Mouse (Mus musculus) MEL (cell line): Measurements from ENCODE around the gene Gpr89. TPM values are rescaled to one million over a fixed set of nuclear protein-coding genes. Genes with fewer than 3 reads are reported as not detected.

Source experiments
- DNase-seq: peaks from one replicate; pipeline ENCODE4 v3.0.0; 2011; ENCODE audit warnings: low read depth, low spot score
- H3K27ac ChIP-seq: 2 replicates; pipeline ENCODE4 v1.5.1; 2012; ENCODE audit warnings: low read depth, mild to moderate bottlenecking, control low read depth, low read length, moderate library complexity; ENCODE audit not compliant: control insufficient read depth
- H3K27me3 ChIP-seq, 2 experiments: fragments of 150-350 bp in 1 of 2; sonication (generic) in 1 of 2; 2 replicates each; pipeline ENCODE4 v1.6.1; 2012; ENCODE audit warnings: low read length in 2 of 2, mild to moderate bottlenecking in 2 of 2, improper control_type of control experiment in 1 of 2, moderate library complexity in 1 of 2; ENCODE audit not compliant: insufficient read depth in 2 of 2, control insufficient read depth in 1 of 2
- H3K36me3 ChIP-seq, 2 experiments: 2 replicates each; pipeline ENCODE4 v1.6.1; 2012 to 2014; ENCODE audit warnings: low read length in 2 of 2, improper control_type of control experiment in 1 of 2, inconsistent platforms in 1 of 2, mild to moderate bottlenecking in 1 of 2; ENCODE audit not compliant: insufficient read depth in 2 of 2, control insufficient read depth in 1 of 2
- H3K4me1 ChIP-seq, 2 experiments: fragments of 150-350 bp in 1 of 2; sonication (generic) in 1 of 2; 2 replicates each; pipeline ENCODE4 v1.6.1; 2012; ENCODE audit warnings: low read length in 2 of 2, improper control_type of control experiment in 1 of 2, mild to moderate bottlenecking in 1 of 2; ENCODE audit not compliant: insufficient read depth in 2 of 2, control insufficient read depth in 1 of 2
- H3K4me3 ChIP-seq, 2 experiments: fragments of 150-350 bp in 1 of 2; sonication (generic) in 1 of 2; 2 replicates each; pipeline ENCODE4 v1.5.1; 2012; ENCODE audit warnings: low read depth in 2 of 2, low read length in 2 of 2, mild to moderate bottlenecking in 2 of 2, moderate library complexity in 2 of 2, control low read depth in 1 of 2, improper control_type of control experiment in 1 of 2; ENCODE audit not compliant: control insufficient read depth in 1 of 2, insufficient read depth in 1 of 2
- H3K79me2 ChIP-seq: 2 replicates; pipeline ENCODE4 v1.6.1; 2012; ENCODE audit warnings: mild to moderate bottlenecking, low read length, moderate library complexity; ENCODE audit not compliant: control insufficient read depth, poor library complexity, insufficient read depth
- H3K9ac ChIP-seq: 2 replicates; pipeline ENCODE4 v1.6.1; 2012; ENCODE audit warnings: low read depth, mild to moderate bottlenecking, control low read depth, low read length, moderate library complexity; ENCODE audit not compliant: control insufficient read depth, poor library complexity, severe bottlenecking
- H3K9me3 ChIP-seq: fragments of 150-350 bp; sonication (generic); replicated peaks from 2 replicates; pipeline ENCODE4 v1.6.1; 2012; ENCODE audit warnings: mild to moderate bottlenecking, low read length, improper control_type of control experiment, moderate library complexity; ENCODE audit not compliant: insufficient read depth
- BHLHE40 ChIP-seq: IDR thresholded peaks from 2 replicates; pipeline ENCODE4 v1.6.1; 2012; ENCODE audit warnings: low read depth, mild to moderate bottlenecking, inconsistent platforms, low read length, improper control_type of control experiment, borderline replicate concordance
- CHD2 ChIP-seq: IDR thresholded peaks from 2 replicates; pipeline ENCODE4 v1.6.1; 2011; ENCODE audit warnings: low read length, improper control_type of control experiment
- CTCF ChIP-seq, 3 experiments: IDR thresholded peaks in 2 of 3; conservative IDR thresholded peaks in 1 of 3; 2 replicates each; pipeline ENCODE4 v1.5.1; 2011 to 2012; ENCODE audit warnings: low read length in 3 of 3, low read depth in 2 of 3, mild to moderate bottlenecking in 2 of 3, improper control_type of control experiment in 1 of 3, inconsistent platforms in 1 of 3, mixed read lengths in 1 of 3, moderate library complexity in 1 of 3; ENCODE audit not compliant: control insufficient read depth in 1 of 3, insufficient read depth in 1 of 3, poor library complexity in 1 of 3, severe bottlenecking in 1 of 3
- ELF1 ChIP-seq: IDR thresholded peaks from 2 replicates; pipeline ENCODE4 v1.6.1; 2014; ENCODE audit warnings: low read depth, mild to moderate bottlenecking, inconsistent platforms, low read length, improper control_type of control experiment, moderate library complexity
- GABPA ChIP-seq: IDR thresholded peaks from 2 replicates; pipeline ENCODE4 v1.6.1; 2012; ENCODE audit warnings: low read depth, mild to moderate bottlenecking, inconsistent platforms, low read length, improper control_type of control experiment, moderate library complexity
- GATA1 ChIP-seq: IDR thresholded peaks from 2 replicates; pipeline ENCODE4 v1.6.1; 2011; ENCODE audit warnings: low read depth, low read length, improper control_type of control experiment
- HCFC1 ChIP-seq: IDR thresholded peaks from 2 replicates; pipeline ENCODE4 v1.6.1; 2012; ENCODE audit warnings: low read depth, mild to moderate bottlenecking, inconsistent platforms, low read length, improper control_type of control experiment, moderate library complexity
- KAT2A ChIP-seq: conservative IDR thresholded peaks from 2 replicates; pipeline ENCODE4 v1.6.1; 2012; ENCODE audit warnings: low read depth, low read length, improper control_type of control experiment, inconsistent platforms
- MAFK ChIP-seq: IDR thresholded peaks from 2 replicates; pipeline ENCODE4 v1.6.1; 2011; ENCODE audit warnings: low read depth, mild to moderate bottlenecking, low read length, improper control_type of control experiment, borderline replicate concordance
- MAX ChIP-seq: IDR thresholded peaks from 2 replicates; pipeline ENCODE4 v1.6.1; 2011; ENCODE audit warnings: low read length, improper control_type of control experiment
- MAZ ChIP-seq: IDR thresholded peaks from 2 replicates; pipeline ENCODE4 v1.6.1; 2012; ENCODE audit warnings: low read depth, mild to moderate bottlenecking, inconsistent platforms, low read length, improper control_type of control experiment
- MXI1 ChIP-seq: IDR thresholded peaks from 2 replicates; pipeline ENCODE4 v1.6.1; 2011; ENCODE audit warnings: mild to moderate bottlenecking, low read depth, low read length, improper control_type of control experiment
- MYC ChIP-seq: IDR thresholded peaks from 2 replicates; pipeline ENCODE4 v1.6.1; 2011; ENCODE audit warnings: low read depth, mild to moderate bottlenecking, low read length, improper control_type of control experiment, moderate library complexity
- NELFE ChIP-seq: IDR thresholded peaks from 2 replicates; pipeline ENCODE4 v1.6.1; 2011; ENCODE audit warnings: low read depth, low read length, improper control_type of control experiment
- POLR2A ChIP-seq, 2 experiments: IDR thresholded peaks; 2 replicates each; pipeline ENCODE4 v1.6.1; 2011 to 2012; ENCODE audit warnings: low read length in 2 of 2, mild to moderate bottlenecking in 2 of 2, control low read depth in 1 of 2, improper control_type of control experiment in 1 of 2, low read depth in 1 of 2, moderate library complexity in 1 of 2; ENCODE audit not compliant: control insufficient read depth in 1 of 2, insufficient read depth in 1 of 2, poor library complexity in 1 of 2
- POLR2AphosphoS2 ChIP-seq: IDR thresholded peaks from 2 replicates; pipeline ENCODE4 v1.6.1; 2011; ENCODE audit warnings: low read length, improper control_type of control experiment
- POLR2AphosphoS5 ChIP-seq: IDR thresholded peaks from 2 replicates; pipeline ENCODE4 v1.6.1; 2012; ENCODE audit warnings: low read depth, borderline replicate concordance, mild to moderate bottlenecking, inconsistent platforms, low read length, moderate library complexity, mixed read lengths
- RAD21 ChIP-seq: IDR thresholded peaks from 2 replicates; pipeline ENCODE4 v1.6.1; 2011; ENCODE audit warnings: mild to moderate bottlenecking, low read depth, low read length, improper control_type of control experiment
- RCOR1 ChIP-seq: IDR thresholded peaks from 2 replicates; pipeline ENCODE4 v1.6.1; 2012; ENCODE audit warnings: low read depth, mild to moderate bottlenecking, inconsistent platforms, low read length, improper control_type of control experiment
- SIN3A ChIP-seq: IDR thresholded peaks from 2 replicates; pipeline ENCODE4 v1.6.1; 2012; ENCODE audit warnings: low read length, improper control_type of control experiment, inconsistent platforms
- TAL1 ChIP-seq: IDR thresholded peaks from 2 replicates; pipeline ENCODE4 v1.6.1; 2012; ENCODE audit warnings: mild to moderate bottlenecking, inconsistent platforms, low read length, moderate library complexity, mixed read lengths
- TBP ChIP-seq: IDR thresholded peaks from 2 replicates; pipeline ENCODE4 v1.8.0; 2011; ENCODE audit warnings: low read depth, low read length, improper control_type of control experiment
- TCF12 ChIP-seq: IDR thresholded peaks from 2 replicates; pipeline ENCODE4 v1.6.1; 2014; ENCODE audit warnings: low read depth, mild to moderate bottlenecking, inconsistent platforms, low read length, improper control_type of control experiment, moderate library complexity
- ZC3H11A ChIP-seq: IDR thresholded peaks from 2 replicates; pipeline ENCODE4 v1.6.1; 2012; ENCODE audit warnings: low read depth, mild to moderate bottlenecking, inconsistent platforms, low read length, improper control_type of control experiment
- ZKSCAN1 ChIP-seq: IDR thresholded peaks from 2 replicates; pipeline ENCODE4 v1.6.1; 2012; ENCODE audit warnings: low read depth, mild to moderate bottlenecking, inconsistent platforms, low read length, improper control_type of control experiment, moderate library complexity
- polyA plus RNA-seq, 2 experiments: library from polyadenylated mRNA; stranded (reverse) in 1 of 2; unstranded in 1 of 2; fragments of >175 nt in 1 of 2; fragments of >200 nt in 1 of 2; gene quantifications; 2 replicates each; pipeline versions ENCODE4 v1.2.1 to v1.2.4; 2012; ENCODE audit warnings: low replicate concordance in 2 of 2, low read depth in 1 of 2; ENCODE audit not compliant: insufficient read length in 2 of 2, insufficient read depth in 1 of 2, missing spikeins in 1 of 2
- total RNA-seq: library from RNA; depleted of rRNA; stranded (reverse); fragments of 300-350 nt; gene quantifications from 2 replicates; pipeline ENCODE4 v1.2.3, GENCODE M21; 2012

Gpr89 gene
- total and polyA plus RNA-seq, 3 experiments = 56.7 to 69.9 TPM; not detected in 1

GRCm38 (mm10) chr3:96848470-96848869, 56.7 kb downstream of the Gpr89 start:
- Histone ChIP-seq H3K27me3 (peaks cover 0 to 3% of the 10 kb centered on the region in 2 experiments; a peak in 2 of 4 replicates), H3K27ac (no peak overlapping the region), H3K36me3 (no peaks in the 10 kb centered on the region), H3K4me3 (no peak overlapping the region), H3K79me2 (no peaks in the 10 kb centered on the region), H3K9me3 (no peaks in the 10 kb centered on the region), H3K9ac (no peak overlapping the region), H3K4me1 (no peaks in the 10 kb centered on the region)
- no peak for TF ChIP-seq ELF1
- TF ChIP-seq BHLHE40 = no peak
- TF ChIP-seq MAX = no peak
- no peak for TF ChIP-seq TBP
- TF ChIP-seq CTCF (IDR thresholded peaks at IDR 0.05 in 2 of 3, conservative IDR thresholded peaks at IDR 0.05 in 1 of 3; ENCODE audit: control insufficient read depth in 1 of 3, insufficient read depth in 1 of 3, low read depth in 2 of 3, low read length in 3 of 3, poor library complexity in 1 of 3, severe bottlenecking in 1 of 3) = no peak
- no peak for TF ChIP-seq POLR2A (IDR thresholded peaks at IDR 0.05; ENCODE audit: control insufficient read depth in 1 of 2, insufficient read depth in 1 of 2, low read depth in 1 of 2, low read length in 2 of 2, poor library complexity in 1 of 2)
- TF ChIP-seq RAD21 = no peak
- no peak for TF ChIP-seq RCOR1
- no peak for TF ChIP-seq MAZ
- no peak for TF ChIP-seq MYC
- TF ChIP-seq HCFC1 = no peak
- TF ChIP-seq ZKSCAN1 = no peak
- TF ChIP-seq ZC3H11A = no peak
- TF ChIP-seq GABPA = no peak
- TF ChIP-seq MXI1 = no peak
- no peak for TF ChIP-seq SIN3A
- no peak for DNase-seq

- no peak for TF ChIP-seq MAFK
- no peak for TF ChIP-seq KAT2A
- TF ChIP-seq TCF12 = no peak
- TF ChIP-seq NELFE = no peak
- no peak for TF ChIP-seq MAZ
- no peak for TF ChIP-seq MAX
- TF ChIP-seq MYC = no peak
- TF ChIP-seq POLR2AphosphoS5 = no peak
- no peak for TF ChIP-seq POLR2A (IDR thresholded peaks at IDR 0.05; ENCODE audit: control insufficient read depth in 1 of 2, insufficient read depth in 1 of 2, low read depth in 1 of 2, low read length in 2 of 2, poor library complexity in 1 of 2)
- TF ChIP-seq POLR2AphosphoS2 = no peak
- TF ChIP-seq TAL1 = no peak
- no peak for TF ChIP-seq MXI1
- TF ChIP-seq TBP = no peak
- TF ChIP-seq HCFC1 = no peak
- TF ChIP-seq CHD2 = no peak
- no peak for TF ChIP-seq GATA1
- H3K9ac ChIP-seq = no peak overlapping the region
- no peak overlapping the region for H3K4me3 ChIP-seq
- H3K27me3 ChIP-seq = peaks cover 0 to 3% of the 10 kb centered on the region in 2 experiments; a peak in 2 of 4 replicates
- H3K79me2 ChIP-seq = no peaks in the 10 kb centered on the region
- H3K4me1 ChIP-seq = no peaks in the 10 kb centered on the region
- no peak overlapping the region for H3K27ac ChIP-seq
- DNase-seq = no peak
- H3K36me3 ChIP-seq = no peaks in the 10 kb centered on the region
- H3K9me3 ChIP-seq = no peaks in the 10 kb centered on the region
These were observed 57.5 kb downstream of the Gpr89 start for GRCm38 (mm10) chr3:96847661-96848060.
